Mouse (Mus musculus) ES-Bruce4 (cell line): ENCODE data around the gene Lhcgr. TPM values are rescaled to one million over a fixed set of nuclear protein-coding genes. Genes with fewer than 3 reads are reported as not detected.
"Not testable (repeated sequence)": the region's sequence is repeated elsewhere in the genome, so short reads cannot be mapped to it uniquely, and the experiment has no call there.

Source experiments
- H3K27ac ChIP-seq: 2 replicates; pipeline ENCODE4 v1.5.1; 2012; ENCODE audit warnings: low read length, inconsistent platforms; ENCODE audit not compliant: insufficient read depth
- H3K27me3 ChIP-seq: 2 replicates; pipeline ENCODE4 v1.6.1; 2012; ENCODE audit warnings: mild to moderate bottlenecking, low read length, inconsistent platforms; ENCODE audit not compliant: control insufficient read depth, poor library complexity, insufficient read depth, severe bottlenecking
- H3K36me3 ChIP-seq: 2 replicates; pipeline ENCODE4 v1.6.1; 2012; ENCODE audit warnings: inconsistent platforms, mild to moderate bottlenecking, low read length, moderate library complexity; ENCODE audit not compliant: control insufficient read depth, poor library complexity, insufficient read depth, severe bottlenecking
- H3K4me1 ChIP-seq: one replicate; pipeline ENCODE4 v1.8.1; 2011; ENCODE audit warnings: low read length; ENCODE audit not compliant: control insufficient read depth, insufficient read depth
- H3K4me3 ChIP-seq: 2 replicates; pipeline ENCODE4 v1.5.1; 2011; ENCODE audit warnings: low read depth, mild to moderate bottlenecking, low read length
- H3K9ac ChIP-seq: 2 replicates; pipeline ENCODE4 v1.6.1; 2012; ENCODE audit warnings: low read depth, mild to moderate bottlenecking, inconsistent platforms; ENCODE audit not compliant: poor library complexity, severe bottlenecking
- H3K9me3 ChIP-seq: replicated peaks from 2 replicates; pipeline ENCODE4 v1.6.1; 2012; ENCODE audit warnings: mild to moderate bottlenecking, low read length, inconsistent platforms; ENCODE audit not compliant: control insufficient read depth, poor library complexity, insufficient read depth, severe bottlenecking
- CTCF ChIP-seq: IDR thresholded peaks from one replicate; pipeline ENCODE4 v1.8.1; 2011; ENCODE audit warnings: low read depth, low read length
- EP300 ChIP-seq: IDR thresholded peaks from 2 replicates; pipeline ENCODE4 v1.6.1; 2011; ENCODE audit warnings: low read depth, low read length; ENCODE audit not compliant: insufficient read depth
- POLR2A ChIP-seq: IDR thresholded peaks from one replicate; pipeline ENCODE4 v1.8.1; 2011; ENCODE audit warnings: low read length; ENCODE audit not compliant: insufficient read depth
- polyA plus RNA-seq: library from polyadenylated mRNA; stranded (reverse); fragments of >200 nt; gene quantifications from 2 replicates; pipeline ENCODE4 v1.2.4, GENCODE M21; 2011; ENCODE audit warnings: low read depth; ENCODE audit not compliant: missing spikeins, insufficient read depth, insufficient read length

Gene Lhcgr
- polyA plus RNA-seq: 0.12 TPM in 1 of 2 replicates, not detected in the other

GRCm38 (mm10) chr17:88791440-88792152 lies at the start of gene Lhcgr:
Gene Lhcgr, minus strand, starts transcription at chr17:88791990.
- Histone ChIP-seq H3K36me3 (no peaks in the 10 kb centered on the region), H3K9me3 (peaks cover 11% of the 10 kb centered on the region), H3K9ac (no peak within 1 kb of the TSS), H3K27me3 (no peaks in the 10 kb centered on the region), H3K4me1 (no peaks in the 10 kb centered on the region), H3K27ac (no peak within 1 kb of the TSS), H3K4me3 (peak within 1 kb of the TSS; percentile 26)
- TF ChIP-seq POLR2A (no peak), CTCF (no peak), EP300 (no peak)

GRCm38 (mm10) chr17:88817601-88818000 lies 25.8 kb upstream of the Lhcgr start:
- Histone ChIP-seq H3K27ac (no peak overlapping the region), H3K4me1 (no peaks in the 10 kb centered on the region), H3K36me3 (no peaks in the 10 kb centered on the region), H3K27me3 (no peaks in the 10 kb centered on the region; the same call in 1 of the 2 replicates), H3K9me3 (no peaks in the 10 kb centered on the region; the same call in 1 of the 2 replicates), H3K9ac (no peak overlapping the region), H3K4me3 (no peak overlapping the region)
- TF ChIP-seq POLR2A (no peak), EP300 (no peak), CTCF (no peak)

- not testable (repeated sequence) for H3K36me3 ChIP-seq, H3K4me1 ChIP-seq, H3K4me3 ChIP-seq, H3K9me3 ChIP-seq, H3K9ac ChIP-seq, H3K27me3 ChIP-seq, H3K27ac ChIP-seq
- 0 out of 2 replicates have a peak, but pooled peaks have one; percentile 58 for TF ChIP-seq EP300
These were observed 21.2 kb upstream of the Lhcgr start for GRCm38 (mm10) chr17:88812943-88813342.

- Histone ChIP-seq H3K4me1 (no peaks in the 10 kb centered on the region), H3K36me3 (no peaks in the 10 kb centered on the region), H3K27me3 (peaks cover 2% of the 10 kb centered on the region; the same call in 1 of the 2 replicates), H3K9me3 (no peaks in the 10 kb centered on the region; the same call in 1 of the 2 replicates), H3K4me3 (no peak overlapping the region), H3K27ac (no peak overlapping the region), H3K9ac (no peak overlapping the region)
- TF ChIP-seq POLR2A: no peak
- no peak for TF ChIP-seq CTCF
- TF ChIP-seq EP300: no peak
These were observed 19.0 kb upstream of the Lhcgr start for GRCm38 (mm10) chr17:88810807-88811206.

- Histone ChIP-seq H3K4me1 (no peaks in the 10 kb centered on the region), H3K4me3 (no peak overlapping the region), H3K27me3 (no peaks in the 10 kb centered on the region), H3K36me3 (no peaks in the 10 kb centered on the region), H3K27ac (no peak overlapping the region), H3K9ac (no peak overlapping the region), H3K9me3 (no peaks in the 10 kb centered on the region)
- TF ChIP-seq EP300 (no peak), POLR2A (no peak), CTCF (no peak)
These were observed 14.6 kb upstream of the Lhcgr start for GRCm38 (mm10) chr17:88806421-88806820.

GRCm38 (mm10) chr17:88803441-88803840 lies 11.7 kb upstream of the Lhcgr start:
- Histone ChIP-seq H3K27ac (no peak overlapping the region), H3K4me1 (no peaks in the 10 kb centered on the region), H3K4me3 (no peak overlapping the region), H3K36me3 (no peaks in the 10 kb centered on the region), H3K27me3 (no peaks in the 10 kb centered on the region), H3K9me3 (no peaks in the 10 kb centered on the region), H3K9ac (no peak overlapping the region)
- TF ChIP-seq EP300: no peak
